Mouse (Mus musculus) thymus, postnatal 0 days (tissue): Measurements from ENCODE around the gene Npm1. TPM values are rescaled to one million over a fixed set of nuclear protein-coding genes. Genes with fewer than 3 reads are reported as not detected.

ENCODE experiments used
- DNase-seq: peaks from one replicate; pipeline ENCODE4 v3.0.0-alpha.2; 2015; ENCODE audit warnings: low spot score
- polyA plus RNA-seq: library from polyadenylated mRNA; unstranded; fragments of >200 nt; fragmentation: Nextera tagmentation; extraction: Ambion mirVana; gene quantifications from 2 replicates; pipeline ENCODE4 v1.2.1, GENCODE M21; 2015

Npm1 gene
- polyA plus RNA-seq, 1 experiment from 2014 or later, result 905 TPM

- no peak for DNase-seq
Observed at GRCm38 (mm10) chr11:33103291-33103943, 59.6 kb downstream of the Npm1 start.

Other genes with a start within 250 kb of the Npm1 start
- 0.29 and 0.64 TPM in 2 replicates for gene Fgf18, start 15.8 kb downstream of the Npm1 start, polyA plus RNA-seq
- gene Tlx3, start 40.4 kb upstream of the Npm1 start, polyA plus RNA-seq, result not detected in 2 replicates
- gene Gm12117, start 113.5 kb upstream of the Npm1 start, polyA plus RNA-seq, result not detected in 2 replicates